Mouse (Mus musculus): ENCODE data around the gene Bag6.

DNA sequence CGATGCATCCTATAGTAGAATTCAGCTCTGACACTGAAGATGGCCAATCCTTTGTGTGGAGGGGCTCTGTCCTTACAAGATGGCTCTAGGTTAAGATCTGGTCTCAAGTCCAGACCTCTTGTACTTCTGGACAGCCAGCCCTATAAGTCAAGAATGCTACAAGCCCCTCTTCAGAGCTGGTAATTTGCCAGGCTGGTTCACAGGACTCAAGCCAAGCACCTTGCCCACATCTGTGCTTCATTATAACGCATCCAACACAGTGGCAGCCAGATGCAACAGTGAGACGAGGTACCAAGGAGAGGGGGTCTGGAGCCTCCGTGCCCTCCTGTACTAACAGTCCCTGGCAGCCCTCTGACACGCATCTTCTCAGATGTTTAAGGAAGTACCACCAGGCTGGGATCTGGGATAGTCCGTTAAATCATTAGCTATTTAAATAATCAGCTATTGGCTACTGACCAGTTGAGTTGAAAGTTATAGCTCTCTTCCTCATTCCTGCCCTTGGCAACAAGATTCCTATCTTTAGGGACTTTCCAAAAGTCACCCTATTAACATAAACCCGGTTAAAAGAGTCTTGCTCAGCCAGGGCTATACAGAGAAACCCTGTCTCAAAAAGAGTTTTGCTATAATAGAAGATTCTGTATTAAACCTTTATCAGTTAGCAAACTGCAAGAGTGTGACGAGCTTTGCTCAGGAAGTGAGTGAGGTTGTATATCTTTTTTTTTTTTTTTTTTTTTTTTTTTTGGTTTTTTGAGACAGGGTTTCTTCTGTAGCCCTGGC is 39.4 kb downstream of the Bag6 start:
- TF ChIP-seq CTCF (IDR thresholded peaks at IDR 0.05; ENCODE audit: extremely low read depth, insufficient read length, insufficient replicate concordance, low read depth, low read length) (no peak), POLR2A (IDR thresholded peaks at IDR 0.05; ENCODE audit: low read depth, low read length) (no peak)

Measured in small intestine, adult 2 months (tissue).